Mouse (Mus musculus) forebrain, embryonic 11.5 days (tissue): ENCODE data around the gene Srrm4. TPM values are rescaled to one million over a fixed set of nuclear protein-coding genes. Genes with fewer than 3 reads are reported as not detected.

Source experiments
- ATAC-seq: fragments of 200-750 bp; cut with Nextera tagmentation; replicated peaks from 2 replicates; pipeline ENCODE4 v1.8.0; 2017; ENCODE audit warnings: moderate TSS enrichment; ENCODE audit not compliant: low FRiP score
- DNase-seq: peaks from one replicate; pipeline ENCODE4 v3.0.0-alpha.2; 2017; ENCODE audit warnings: low spot score
- H3K27ac ChIP-seq: fragments of 300-500 bp; sonication (generic); 2 replicates; pipeline ENCODE4 v1.5.1; 2014; ENCODE audit warnings: low read depth, low read length
- H3K27me3 ChIP-seq: fragments of 300-500 bp; sonication (generic); 2 replicates; pipeline ENCODE4 v1.6.1; 2014; ENCODE audit warnings: mild to moderate bottlenecking, low read length, mixed read lengths; ENCODE audit not compliant: control insufficient read depth, insufficient read depth
- H3K36me3 ChIP-seq: fragments of 300-500 bp; sonication (generic); 2 replicates; pipeline ENCODE4 v1.6.1; 2014; ENCODE audit warnings: mild to moderate bottlenecking, low read length, moderate library complexity, mixed read lengths; ENCODE audit not compliant: control insufficient read depth, insufficient read depth
- H3K4me1 ChIP-seq: fragments of 300-500 bp; sonication (generic); replicated peaks from 2 replicates; pipeline ENCODE4 v1.6.1; 2014; ENCODE audit warnings: low read length, mixed read lengths; ENCODE audit not compliant: control insufficient read depth, insufficient read depth
- H3K4me2 ChIP-seq: fragments of 300-500 bp; sonication (generic); 2 replicates; pipeline ENCODE4 v1.6.1; 2014; ENCODE audit warnings: low read depth, mild to moderate bottlenecking, low read length, moderate library complexity, mixed read lengths; ENCODE audit not compliant: severe bottlenecking
- H3K4me3 ChIP-seq: fragments of 300-500 bp; sonication (generic); 2 replicates; pipeline ENCODE4 v1.5.1; 2014; ENCODE audit warnings: low read depth, low read length
- H3K9ac ChIP-seq: fragments of 300-500 bp; sonication (generic); 2 replicates; pipeline ENCODE4 v1.6.1; 2014; ENCODE audit warnings: low read length
- H3K9me3 ChIP-seq: fragments of 300-500 bp; sonication (generic); 2 replicates; pipeline ENCODE4 v1.6.1; 2016; ENCODE audit warnings: low read length, mixed read lengths; ENCODE audit not compliant: control insufficient read depth
- WGBS: fragments of 180-500 bp; shearing (Covaris S2); extraction: QIAGEN DNeasy Blood & Tissue Kit; methylation state at CpG from one replicate; pipeline ENCODE4 v1.1.7; 2014; 5-methylcytosine and 5-hydroxymethylcytosine counted together
- polyA plus RNA-seq: library from polyadenylated mRNA; unstranded; fragments of >200 nt; fragmentation: Nextera tagmentation; extraction: Ambion mirVana; gene quantifications from 2 replicates; pipeline ENCODE4 v1.2.1, GENCODE M21; 2014

Srrm4 gene
- polyA plus RNA-seq, 1 experiment from 2014 or later, result 19.5 TPM

GRCm38 (mm10) chr5:116425273-116425672, 166.3 kb downstream of the Srrm4 start:
- H3K4me3 ChIP-seq, result no peak overlapping the region
- no peaks in the 10 kb centered on the region for H3K27me3 ChIP-seq
- 68% methylated on average over 7 of the region's 7 CpGs for WGBS
- H3K9me3 ChIP-seq, result no peaks in the 10 kb centered on the region
- no peak overlapping the region for H3K9ac ChIP-seq
- no peaks in the 10 kb centered on the region for H3K36me3 ChIP-seq
- DNase-seq, result no peak
- no peak overlapping the region for H3K4me2 ChIP-seq
- ATAC-seq, result no peak
- H3K27ac ChIP-seq, result no peak overlapping the region
- H3K4me1 ChIP-seq, result peaks cover 18% of the 10 kb centered on the region

GRCm38 (mm10) chr5:116423746-116424145, 167.9 kb downstream of the Srrm4 start:
- H3K27me3 ChIP-seq, result no peaks in the 10 kb centered on the region
- 92% methylated on average over 8 of the region's 8 CpGs for WGBS
- ATAC-seq, result no peak
- no peaks in the 10 kb centered on the region for H3K36me3 ChIP-seq
- H3K9me3 ChIP-seq, result no peaks in the 10 kb centered on the region
- no peak overlapping the region for H3K27ac ChIP-seq
- H3K4me1 ChIP-seq, result peaks cover 22% of the 10 kb centered on the region
- no peak for DNase-seq
- H3K4me2 ChIP-seq, result no peak overlapping the region
- H3K4me3 ChIP-seq, result no peak overlapping the region
- H3K9ac ChIP-seq, result no peak overlapping the region

GRCm38 (mm10) chr5:116422699-116423201, 168.9 kb downstream of the Srrm4 start, which contains the start of gene Hspb8:
TSS of gene Hspb8 (minus strand) at chr5:116422864.
- no peaks in the 10 kb centered on the region for H3K36me3 ChIP-seq
- peak; percentile 52; the same call in 1 of the 2 replicates for ATAC-seq
- no peak within 1 kb of the TSS for H3K27ac ChIP-seq
- DNase-seq, result peak; percentile 77
- no peaks in the 10 kb centered on the region for H3K27me3 ChIP-seq
- under 1% methylated on average over 20 of the region's 20 CpGs for WGBS
- peak within 1 kb of the TSS; percentile 18; the same call in 1 of the 2 replicates for H3K4me3 ChIP-seq
- peak within 1 kb of the TSS; percentile 52 for H3K9ac ChIP-seq
- no peaks in the 10 kb centered on the region for H3K9me3 ChIP-seq
- peak within 1 kb of the TSS; percentile 62 for H3K4me2 ChIP-seq
- H3K4me1 ChIP-seq, result peaks cover 24% of the 10 kb centered on the region

GRCm38 (mm10) chr5:116421791-116422481, 169.7 kb downstream of the Srrm4 start:
- Histone ChIP-seq H3K4me3 (peak overlapping the region; percentile 18; the same call in 1 of the 2 replicates), H3K9ac (peak overlapping the region; percentile 12; the same call in 1 of the 2 replicates), H3K27me3 (no peaks in the 10 kb centered on the region), H3K9me3 (no peaks in the 10 kb centered on the region), H3K4me1 (peaks cover 27% of the 10 kb centered on the region), H3K36me3 (no peaks in the 10 kb centered on the region), H3K4me2 (peak overlapping the region; percentile 62), H3K27ac (no peak overlapping the region)
- ATAC-seq, result no peak
- WGBS, result 60% methylated on average over 22 of the region's 22 CpGs
- no peak for DNase-seq

GRCm38 (mm10) chr5:116420759-116421225, 170.8 kb downstream of the Srrm4 start:
- DNase-seq, result peak; percentile 80
- H3K27me3 ChIP-seq, result no peaks in the 10 kb centered on the region
- H3K9me3 ChIP-seq, result no peaks in the 10 kb centered on the region
- H3K4me3 ChIP-seq, result no peak overlapping the region
- H3K36me3 ChIP-seq, result no peaks in the 10 kb centered on the region
- peaks cover 29% of the 10 kb centered on the region for H3K4me1 ChIP-seq
- ATAC-seq, result peak; percentile 76
- 5% methylated on average over 6 of the region's 6 CpGs for WGBS
- peak overlapping the region; percentile 15; the same call in 1 of the 2 replicates for H3K4me2 ChIP-seq
- peak overlapping the region; percentile 8; the same call in 1 of the 2 replicates for H3K9ac ChIP-seq
- H3K27ac ChIP-seq, result peak overlapping the region; percentile 64

- Histone ChIP-seq H3K27ac (peak overlapping the region; percentile 64; the same call in 1 of the 2 replicates), H3K4me1 (peaks cover 31% of the 10 kb centered on the region)
- WGBS, result 94% methylated on average over 1 of the region's 1 CpGs
Measured at GRCm38 (mm10) chr5:116420213-116420612, 171.4 kb downstream of the Srrm4 start.

GRCm38 (mm10) chr5:116419322-116420045, 172.1 kb downstream of the Srrm4 start:
- Histone ChIP-seq H3K4me2 (no peak overlapping the region), H3K9me3 (no peaks in the 10 kb centered on the region), H3K27ac (no peak overlapping the region), H3K9ac (peak overlapping the region; percentile 12; the same call in 1 of the 2 replicates), H3K4me3 (no peak overlapping the region), H3K4me1 (peaks cover 31% of the 10 kb centered on the region), H3K36me3 (no peaks in the 10 kb centered on the region), H3K27me3 (no peaks in the 10 kb centered on the region)
- DNase-seq (no peak), ATAC-seq (no peak)
- WGBS, result 40% methylated on average over 6 of the region's 6 CpGs

More at GRCm38 (mm10) chr5:116420213-116420612, 171.4 kb downstream of the Srrm4 start:
- H3K9me3 ChIP-seq, result no peaks in the 10 kb centered on the region
- H3K36me3 ChIP-seq, result no peaks in the 10 kb centered on the region
- H3K27me3 ChIP-seq, result no peaks in the 10 kb centered on the region
- no peak overlapping the region for H3K4me3 ChIP-seq
- peak overlapping the region; percentile 15; the same call in 1 of the 2 replicates for H3K4me2 ChIP-seq
- no peak overlapping the region for H3K9ac ChIP-seq
- ATAC-seq, result no peak
- DNase-seq, result no peak

- Histone ChIP-seq H3K36me3 (no peaks in the 10 kb centered on the region), H3K4me3 (no peak overlapping the region), H3K27me3 (no peaks in the 10 kb centered on the region), H3K27ac (peak overlapping the region; percentile 8; the same call in 1 of the 2 replicates), H3K9me3 (no peaks in the 10 kb centered on the region), H3K4me2 (no peak overlapping the region), H3K4me1 (peaks cover 20% of the 10 kb centered on the region), H3K9ac (no peak overlapping the region)
- 14% methylated on average over 5 of the region's 5 CpGs for WGBS
- no peak for DNase-seq
- no peak for ATAC-seq
Measured at GRCm38 (mm10) chr5:116416208-116416607, 175.4 kb downstream of the Srrm4 start.
